Mouse (Mus musculus) liver, embryonic 15.5 days (tissue): ENCODE data around the gene Gm10840. TPM values are rescaled to one million over a fixed set of nuclear protein-coding genes. Genes with fewer than 3 reads are reported as not detected.

Source experiments
- ATAC-seq: fragments of 200-750 bp; cut with Nextera tagmentation; 2 replicates; pipeline ENCODE4 v1.8.0; 2017; ENCODE audit warnings: moderate number of reproducible peaks, mild to moderate bottlenecking, moderate library complexity; ENCODE audit not compliant: insufficient read depth
- H3K27ac ChIP-seq: fragments of 300-500 bp; sonication (generic); replicated peaks from 2 replicates; pipeline ENCODE4 v1.5.1; 2015; ENCODE audit warnings: mild to moderate bottlenecking, inconsistent platforms
- H3K27me3 ChIP-seq: fragments of 300-500 bp; sonication (generic); 2 replicates; pipeline ENCODE4 v1.6.1; 2015; ENCODE audit warnings: mild to moderate bottlenecking, inconsistent platforms
- H3K36me3 ChIP-seq: fragments of 300-500 bp; sonication (generic); replicated peaks from 2 replicates; pipeline ENCODE4 v1.6.1; 2015; ENCODE audit warnings: moderate library complexity, mild to moderate bottlenecking, inconsistent platforms
- H3K4me1 ChIP-seq: fragments of 300-500 bp; sonication (generic); replicated peaks from 2 replicates; pipeline ENCODE4 v1.6.1; 2015; ENCODE audit warnings: inconsistent platforms
- H3K4me2 ChIP-seq: fragments of 300-500 bp; sonication (generic); 2 replicates; pipeline ENCODE4 v1.6.1; 2015; ENCODE audit warnings: moderate library complexity, mild to moderate bottlenecking, inconsistent platforms
- H3K4me3 ChIP-seq: fragments of 300-500 bp; sonication (generic); replicated peaks from 2 replicates; pipeline ENCODE4 v1.5.1; 2015; ENCODE audit warnings: mild to moderate bottlenecking, inconsistent platforms
- H3K9ac ChIP-seq: fragments of 300-500 bp; sonication (generic); 2 replicates; pipeline ENCODE4 v1.6.1; 2015; ENCODE audit warnings: moderate library complexity, mild to moderate bottlenecking, inconsistent platforms
- H3K9me3 ChIP-seq: fragments of 300-500 bp; sonication (generic); replicated peaks from 2 replicates; pipeline ENCODE4 v1.6.1; 2016; ENCODE audit warnings: inconsistent platforms
- WGBS: fragments of 180-500 bp; shearing (Covaris S2); methylation state at CpG from one replicate; pipeline ENCODE4 v1.1.7; 2015; ENCODE audit warnings: mixed read lengths; ENCODE audit not compliant: insufficient replicate concordance; 5-methylcytosine and 5-hydroxymethylcytosine counted together
- polyA plus RNA-seq: library from polyadenylated mRNA; unstranded; fragments of >200 nt; fragmentation: Nextera tagmentation; extraction: Ambion mirVana; gene quantifications from 2 replicates; pipeline ENCODE4 v1.2.1, GENCODE M21; 2015

The Gm10840 gene
- polyA plus RNA-seq, 1 experiment from 2014 or later, result not detected

DNA sequence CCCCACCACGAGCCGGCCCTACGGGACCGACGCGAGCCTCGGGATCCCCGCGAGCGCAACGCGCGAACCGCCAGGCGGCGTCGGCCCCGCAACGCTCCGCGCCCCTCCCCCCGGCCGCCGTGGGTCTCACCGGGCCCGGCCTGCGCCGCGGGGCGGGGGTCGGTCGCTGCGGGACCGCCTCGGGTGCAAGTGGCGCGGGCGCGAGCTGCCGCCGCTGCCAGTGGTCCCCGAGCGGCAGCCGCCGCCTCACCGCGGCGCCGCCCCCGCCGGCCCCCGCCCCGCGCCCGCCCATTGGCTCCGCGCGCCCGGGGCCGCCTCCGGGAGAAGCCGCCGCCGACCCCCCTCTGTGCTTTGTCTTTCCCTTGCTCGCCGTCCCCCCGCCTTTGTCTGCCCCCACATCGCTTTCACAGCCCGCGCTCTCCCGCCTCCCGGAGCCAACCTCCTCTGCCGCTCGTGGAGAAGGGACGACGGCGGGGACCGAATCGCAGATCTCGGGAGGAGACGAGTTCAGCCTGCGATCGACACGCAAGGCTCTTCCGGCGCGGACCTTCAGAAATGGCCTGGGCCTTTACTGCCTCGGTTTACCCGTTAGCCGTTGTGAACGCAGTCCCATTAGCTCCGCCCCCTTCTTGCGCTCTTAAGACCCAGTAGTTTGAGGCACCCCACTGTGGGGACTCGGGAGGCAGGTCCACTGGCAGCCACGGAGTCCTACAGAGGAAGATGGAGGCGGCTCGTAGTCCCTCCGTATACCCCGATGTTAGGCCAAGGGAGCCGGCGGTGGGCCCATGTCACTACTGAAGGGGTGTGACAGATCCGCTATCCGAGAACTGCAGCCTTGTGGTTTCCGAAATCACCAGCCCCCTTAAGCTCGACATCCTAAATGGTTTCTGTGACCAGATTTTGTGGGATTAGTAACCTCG lies 469 bp upstream of the Gm10840 start:
- H3K27me3 ChIP-seq, result peaks cover 37% of the 10 kb centered on the region
- H3K4me1 ChIP-seq, result peaks cover 52% of the 10 kb centered on the region
- H3K36me3 ChIP-seq, result 0 out of 2 replicates have a peak, but pooled peaks cover 13% of the 10 kb centered on the region
- H3K9ac ChIP-seq, result peak overlapping the region; percentile 66
- peak overlapping the region; percentile 69 for H3K4me3 ChIP-seq
- peak overlapping the region; percentile 93 for H3K4me2 ChIP-seq
- under 1% methylated on average over 101 of the region's 106 CpGs for WGBS
- H3K9me3 ChIP-seq, result no peaks in the 10 kb centered on the region
- peak overlapping the region; percentile 84 for H3K27ac ChIP-seq
- peak; percentile 59 for ATAC-seq

DNA sequence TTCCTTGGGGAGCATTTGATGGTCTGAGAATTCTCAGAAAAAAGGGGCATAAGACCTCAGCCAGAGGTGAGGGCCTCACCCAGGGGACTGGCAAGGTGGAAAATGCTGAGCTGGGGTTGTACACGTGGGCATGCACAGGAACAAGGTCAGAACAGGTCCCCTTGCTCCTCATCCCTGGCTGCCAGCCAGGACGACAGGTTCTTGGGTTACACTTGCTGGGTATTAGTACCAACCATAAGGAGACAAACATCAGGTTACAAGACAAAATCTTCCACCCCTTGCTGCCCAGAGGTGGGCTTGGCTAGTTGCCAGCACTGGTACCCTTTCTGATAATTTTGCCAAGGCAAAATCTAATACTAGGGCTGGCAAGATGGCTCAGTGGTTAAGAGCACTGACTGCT lies 1.6 kb downstream of the Gm10840 start:
- H3K9ac ChIP-seq, result no peak overlapping the region
- H3K27me3 ChIP-seq, result peaks cover 37% of the 10 kb centered on the region
- 70% methylated on average over 2 of the region's 2 CpGs for WGBS
- ATAC-seq, result no peak
- H3K9me3 ChIP-seq, result no peaks in the 10 kb centered on the region
- no peak overlapping the region for H3K4me3 ChIP-seq
- H3K4me2 ChIP-seq, result no peak overlapping the region
- H3K27ac ChIP-seq, result no peak overlapping the region
- H3K36me3 ChIP-seq, result 0 out of 2 replicates have a peak, but pooled peaks cover 10% of the 10 kb centered on the region
- peaks cover 39% of the 10 kb centered on the region for H3K4me1 ChIP-seq

DNA sequence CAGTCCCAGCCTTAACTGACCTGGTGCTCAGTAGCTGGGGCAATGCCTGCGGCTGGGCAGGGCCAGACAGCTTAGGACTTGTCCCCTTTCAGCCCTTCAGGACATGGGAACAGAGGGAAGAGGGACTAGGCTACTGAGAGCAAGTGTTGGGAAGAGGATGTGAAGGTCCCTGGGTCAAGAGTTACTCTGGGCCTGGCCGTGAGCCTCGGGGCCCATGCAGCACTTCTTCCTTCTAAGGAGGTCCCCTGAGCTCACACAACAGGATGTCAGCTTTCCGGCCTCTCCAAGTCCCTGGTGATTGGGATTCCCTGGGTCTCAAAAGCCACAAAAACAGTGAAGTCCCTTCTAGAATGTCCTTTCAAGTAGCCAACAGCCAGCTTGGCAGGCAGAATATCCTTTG lies 2.9 kb downstream of the Gm10840 start:
- H3K27ac ChIP-seq, result peak overlapping the region; percentile 60
- H3K36me3 ChIP-seq, result peaks cover 13% of the 10 kb centered on the region; the same call in 1 of the 2 replicates
- H3K27me3 ChIP-seq, result peaks cover 31% of the 10 kb centered on the region
- 66% methylated on average over 4 of the region's 4 CpGs for WGBS
- no peak overlapping the region for H3K4me2 ChIP-seq
- ATAC-seq, result no peak
- no peak overlapping the region for H3K4me3 ChIP-seq
- no peaks in the 10 kb centered on the region for H3K9me3 ChIP-seq
- H3K4me1 ChIP-seq, result peaks cover 39% of the 10 kb centered on the region
- no peak overlapping the region for H3K9ac ChIP-seq

DNA sequence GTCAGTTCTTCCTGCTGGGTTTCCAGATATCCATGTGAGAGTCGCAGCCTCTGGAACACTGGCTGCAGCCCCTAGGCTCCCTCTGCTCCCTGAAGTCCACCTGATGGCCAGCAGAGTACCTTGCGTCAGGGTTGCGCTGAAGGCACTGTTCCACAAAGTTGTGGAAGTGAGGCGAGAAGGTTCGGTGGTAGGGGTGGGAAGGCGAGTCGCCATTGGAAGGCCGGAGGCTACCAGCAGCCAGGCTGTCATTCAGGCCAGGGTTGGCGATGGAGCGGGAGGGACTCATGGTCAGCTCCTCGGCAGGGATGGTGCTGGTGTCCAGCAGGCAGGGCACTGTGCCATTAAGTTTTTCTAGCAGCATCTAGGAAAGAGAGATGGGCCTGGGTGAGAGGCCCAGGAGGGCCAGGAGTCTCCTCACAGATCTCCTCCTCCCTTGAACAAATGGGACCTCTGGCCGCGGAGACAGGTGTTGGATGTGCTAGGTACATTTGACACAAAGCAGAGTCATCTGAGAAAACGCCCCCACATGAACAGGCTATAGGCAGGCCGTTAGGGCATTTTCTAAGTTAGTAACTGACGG lies 4.0 kb downstream of the Gm10840 start:
- no peak for ATAC-seq
- Histone ChIP-seq H3K4me1 (peaks cover 27% of the 10 kb centered on the region), H3K9me3 (no peaks in the 10 kb centered on the region), H3K9ac (no peak overlapping the region), H3K4me3 (no peak overlapping the region), H3K27ac (0 out of 2 replicates have a peak overlapping the region, but pooled peaks have one; percentile 38), H3K4me2 (no peak overlapping the region), H3K36me3 (peaks cover 13% of the 10 kb centered on the region; the same call in 1 of the 2 replicates), H3K27me3 (peaks cover 20% of the 10 kb centered on the region)
- WGBS, result 75% methylated on average over 16 of the region's 16 CpGs

DNA sequence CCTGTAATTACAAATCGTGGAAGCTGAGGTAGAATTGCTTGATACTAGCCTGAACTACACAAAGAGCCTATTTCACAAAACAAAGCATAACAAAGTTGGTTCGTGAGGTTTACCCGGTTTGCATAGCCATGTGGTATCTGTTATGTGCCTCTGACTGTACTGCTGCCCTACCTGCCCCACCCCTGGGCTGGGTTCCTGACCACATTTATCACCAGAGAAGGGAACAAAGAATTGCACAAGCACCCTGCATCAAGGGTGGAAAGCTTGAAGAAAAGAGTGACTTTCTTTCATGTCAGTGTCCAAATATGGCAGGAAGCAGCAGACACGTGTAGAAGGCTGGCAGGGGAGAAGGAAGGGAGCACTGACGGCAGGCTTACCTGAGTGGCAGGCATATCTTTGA lies 6.8 kb downstream of the Gm10840 start:
- H3K4me1 ChIP-seq, result peaks cover 10% of the 10 kb centered on the region; the same call in 1 of the 2 replicates
- H3K27ac ChIP-seq, result no peak overlapping the region; the same call in 1 of the 2 replicates
- peaks cover 16% of the 10 kb centered on the region; the same call in 1 of the 2 replicates for H3K36me3 ChIP-seq
- no peak overlapping the region; the same call in 1 of the 2 replicates for H3K4me2 ChIP-seq
- no peak for ATAC-seq
- H3K27me3 ChIP-seq, result no peaks in the 10 kb centered on the region
- WGBS, result 48% methylated on average over 5 of the region's 5 CpGs
- no peak overlapping the region for H3K4me3 ChIP-seq
- H3K9me3 ChIP-seq, result no peaks in the 10 kb centered on the region
- H3K9ac ChIP-seq, result no peak overlapping the region

DNA sequence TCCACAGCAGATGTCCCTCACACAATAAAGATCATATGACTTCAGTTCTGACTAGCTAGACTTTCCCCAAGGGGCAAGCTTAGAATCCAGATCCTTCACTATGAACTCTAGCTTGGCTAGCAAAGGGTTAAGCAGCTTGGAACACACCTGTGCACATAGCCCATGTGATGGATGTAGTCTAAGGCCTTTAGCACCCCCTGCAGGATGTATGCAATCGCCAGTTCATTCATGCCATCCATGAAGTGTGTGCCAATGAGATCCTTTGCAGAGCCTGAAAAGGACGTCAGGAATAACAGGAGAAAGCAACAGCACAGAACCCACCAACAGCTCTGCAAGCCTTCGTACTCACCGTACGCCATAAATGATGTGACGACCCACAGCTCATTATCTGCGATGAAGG lies 10.2 kb downstream of the Gm10840 start:
- Histone ChIP-seq H3K4me2 (no peak overlapping the region), H3K4me1 (peaks cover 35% of the 10 kb centered on the region), H3K4me3 (no peak overlapping the region), H3K9ac (no peak overlapping the region), H3K36me3 (peaks cover 13% of the 10 kb centered on the region; the same call in 1 of the 2 replicates), H3K27ac (no peak overlapping the region), H3K9me3 (no peaks in the 10 kb centered on the region), H3K27me3 (no peaks in the 10 kb centered on the region)
- no peak for ATAC-seq
- WGBS, result 72% methylated on average over 7 of the region's 7 CpGs

DNA sequence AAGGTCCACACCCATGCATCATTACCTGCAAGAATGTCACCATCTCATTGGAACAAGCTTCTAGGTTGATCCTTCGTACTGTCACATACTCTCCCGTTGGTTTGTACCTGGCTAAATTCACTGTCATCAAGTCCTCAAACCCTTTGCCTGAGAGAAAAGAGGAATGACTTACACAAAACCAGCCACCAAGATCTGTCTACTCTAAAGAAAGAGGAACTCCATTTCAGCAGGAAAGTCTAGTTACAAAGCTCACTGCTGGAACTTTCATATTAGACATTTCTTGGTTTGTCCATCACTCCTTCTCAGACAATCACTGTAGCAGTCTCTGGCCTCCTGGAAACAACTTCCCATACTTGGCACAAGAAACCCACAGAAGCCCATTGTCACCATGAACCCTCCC lies 12.6 kb downstream of the Gm10840 start:
- WGBS, result 74% methylated on average over 2 of the region's 2 CpGs
- no peak overlapping the region for H3K4me2 ChIP-seq
- H3K4me1 ChIP-seq, result peaks cover 47% of the 10 kb centered on the region
- no peak overlapping the region for H3K9ac ChIP-seq
- 0 out of 2 replicates have a peak, but pooled peaks cover 3% of the 10 kb centered on the region for H3K36me3 ChIP-seq
- no peaks in the 10 kb centered on the region for H3K27me3 ChIP-seq
- H3K9me3 ChIP-seq, result no peaks in the 10 kb centered on the region
- H3K4me3 ChIP-seq, result no peak overlapping the region
- ATAC-seq, result no peak
- no peak overlapping the region for H3K27ac ChIP-seq

DNA sequence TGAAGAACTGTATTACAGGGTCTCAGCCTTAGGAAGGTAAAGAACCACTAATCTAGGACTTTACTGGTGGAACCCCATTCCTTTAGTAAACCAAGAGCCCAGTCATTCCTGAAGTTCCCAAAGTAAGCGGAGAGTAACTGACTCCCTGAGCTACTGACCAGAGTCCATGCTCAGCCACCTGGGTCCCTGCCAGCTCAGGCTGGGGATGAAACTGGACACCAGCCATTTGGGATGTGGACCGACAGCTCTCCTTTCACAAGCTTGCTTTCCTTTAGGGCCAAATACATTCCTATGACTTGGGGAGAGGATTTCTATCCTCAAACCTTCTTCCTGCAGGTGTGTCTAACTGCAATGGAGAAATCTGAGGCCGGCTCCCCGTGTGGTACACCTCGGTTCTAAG lies 13.7 kb downstream of the Gm10840 start:
- Histone ChIP-seq H3K27ac (no peak overlapping the region), H3K9me3 (no peaks in the 10 kb centered on the region), H3K4me1 (peaks cover 55% of the 10 kb centered on the region), H3K4me3 (no peak overlapping the region), H3K27me3 (no peaks in the 10 kb centered on the region), H3K9ac (no peak overlapping the region), H3K36me3 (0 out of 2 replicates have a peak, but pooled peaks cover 3% of the 10 kb centered on the region), H3K4me2 (no peak overlapping the region)
- WGBS, result 72% methylated on average over 5 of the region's 5 CpGs
- no peak for ATAC-seq

DNA sequence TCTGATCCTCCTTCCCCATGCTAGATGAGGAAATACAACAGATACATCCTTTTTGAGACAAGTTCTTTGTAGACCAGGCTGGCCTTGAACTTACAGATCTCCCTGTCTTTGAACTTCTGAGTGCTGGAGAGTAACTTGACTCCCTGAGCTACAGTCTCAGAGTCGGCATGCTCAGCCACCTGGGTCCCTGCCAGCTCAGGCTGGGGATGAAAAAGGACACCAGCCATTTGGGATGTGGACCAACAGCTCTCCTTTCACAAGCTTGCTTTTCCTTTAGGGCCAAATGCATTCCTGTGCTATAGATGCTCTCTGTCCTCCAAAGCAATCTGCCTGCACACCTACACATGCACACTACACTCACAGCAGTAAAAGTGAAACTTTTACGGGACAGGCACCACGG lies 14.4 kb downstream of the Gm10840 start:
- ATAC-seq, result no peak
- H3K36me3 ChIP-seq, result 0 out of 2 replicates have a peak, but pooled peaks cover under 1% of the 10 kb centered on the region
- peaks cover 61% of the 10 kb centered on the region for H3K4me1 ChIP-seq
- no peak overlapping the region for H3K9ac ChIP-seq
- no peaks in the 10 kb centered on the region for H3K27me3 ChIP-seq
- H3K9me3 ChIP-seq, result no peaks in the 10 kb centered on the region
- H3K4me3 ChIP-seq, result no peak overlapping the region
- H3K4me2 ChIP-seq, result no peak overlapping the region
- H3K27ac ChIP-seq, result no peak overlapping the region
- WGBS, result 65% methylated on average over 3 of the region's 3 CpGs

DNA sequence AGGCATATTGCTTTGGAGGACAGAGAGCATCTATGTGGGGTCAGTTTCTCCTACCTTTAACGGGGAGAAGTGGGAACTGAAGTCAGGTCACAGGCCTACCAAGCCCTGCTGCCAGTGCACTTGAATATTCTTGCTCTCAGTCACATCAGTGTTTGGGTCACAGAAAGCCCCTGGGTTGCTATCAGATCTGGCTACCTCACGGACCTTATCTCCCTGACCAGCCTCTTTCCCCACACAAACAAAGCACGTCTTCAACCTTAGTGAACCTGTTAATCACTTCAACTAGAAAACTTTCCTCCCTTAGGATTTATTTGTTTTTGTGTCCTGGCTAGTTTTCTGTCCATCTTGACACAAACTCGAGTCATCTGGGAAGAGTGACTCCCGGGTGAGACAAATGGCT lies 15.7 kb downstream of the Gm10840 start:
- H3K27ac ChIP-seq, result no peak overlapping the region
- no peaks in the 10 kb centered on the region for H3K9me3 ChIP-seq
- ATAC-seq, result no peak
- no peak overlapping the region for H3K4me3 ChIP-seq
- H3K27me3 ChIP-seq, result no peaks in the 10 kb centered on the region
- H3K4me2 ChIP-seq, result no peak overlapping the region
- peaks cover 61% of the 10 kb centered on the region for H3K4me1 ChIP-seq
- no peaks in the 10 kb centered on the region for H3K36me3 ChIP-seq
- WGBS, result 42% methylated on average over 5 of the region's 5 CpGs
- H3K9ac ChIP-seq, result no peak overlapping the region
